Mouse (Mus musculus): Measurements from ENCODE around the gene Myh7.
"Not testable (repeated sequence)": the region's sequence is repeated elsewhere in the genome, so short reads cannot be mapped to it uniquely, and the experiment has no call there.

GRCm38 (mm10) chr14:54999868-55000267 lies 5.4 kb upstream of the Myh7 start:
- not testable (repeated sequence) for TF ChIP-seq CTCF (IDR thresholded peaks at IDR 0.05; ENCODE audit: control insufficient read depth, insufficient read depth, insufficient replicate concordance, low read depth, low read length); POLR2A (IDR thresholded peaks at IDR 0.05; ENCODE audit: control insufficient read depth, low read depth, low read length)

Data from testis, adult 2 months (tissue).